Mouse (Mus musculus): ENCODE data around the gene Gm10912.
"Not testable (repeated sequence)": the region's sequence is repeated elsewhere in the genome, so short reads cannot be mapped to it uniquely, and the experiment has no call there.

The Gm10912 gene

GRCm38 (mm10) chr2:104064152-104064551 is 1.5 kb upstream of the Gm10912 start:
- no peak for DNase-seq (ENCODE audit: low read depth, low spot score)

- not testable (repeated sequence) for DNase-seq (ENCODE audit: low read depth, low spot score)
These were observed 2.8 kb downstream of the Gm10912 start, which contains the start of gene Gm10799 for GRCm38 (mm10) chr2:104068450-104068849. Gene Gm10799 (minus strand): TSS chr2:104068550.

GRCm38 (mm10) chr2:104069704-104070185 is 4.1 kb downstream of the Gm10912 start, which contains the start of gene Cd59b:
Gene Cd59b (plus strand): TSS chr2:104069849.
- DNase-seq (ENCODE audit: low read depth, low spot score), result peak; percentile 56

GRCm38 (mm10) chr2:104078285-104078684 is 12.7 kb downstream of the Gm10912 start:
- DNase-seq (ENCODE audit: low read depth, low spot score), result not testable (repeated sequence)

- DNase-seq (ENCODE audit: low read depth, low spot score), result not testable (repeated sequence)
These were observed 15.9 kb downstream of the Gm10912 start for GRCm38 (mm10) chr2:104081436-104082050.

GRCm38 (mm10) chr2:104082474-104082873 is 16.8 kb downstream of the Gm10912 start:
- no peak for DNase-seq (ENCODE audit: low read depth, low spot score)

GRCm38 (mm10) chr2:104084027-104084426 is 18.4 kb downstream of the Gm10912 start:
- not testable (repeated sequence) for DNase-seq (ENCODE audit: low read depth, low spot score)

- not testable (repeated sequence) for DNase-seq (ENCODE audit: low read depth, low spot score)
These were observed 21.9 kb downstream of the Gm10912 start for GRCm38 (mm10) chr2:104087562-104087961.

- no peak for DNase-seq (ENCODE audit: low read depth, low spot score)
These were observed 27.7 kb downstream of the Gm10912 start for GRCm38 (mm10) chr2:104093305-104093704.

GRCm38 (mm10) chr2:104095741-104096213 is 30.2 kb downstream of the Gm10912 start, which contains the start of gene Cd59a:
Gene Cd59a (plus strand): TSS chr2:104095801.
- peak; percentile 22 for DNase-seq (ENCODE audit: low read depth, low spot score)

- no peak for DNase-seq (ENCODE audit: low read depth, low spot score)
These were observed 30.6 kb downstream of the Gm10912 start for GRCm38 (mm10) chr2:104096256-104096655.

- DNase-seq (ENCODE audit: low read depth, low spot score), result not testable (repeated sequence)
These were observed 31.2 kb downstream of the Gm10912 start for GRCm38 (mm10) chr2:104096796-104097195.

- DNase-seq (ENCODE audit: low read depth, low spot score), result not testable (repeated sequence)
These were observed 31.8 kb downstream of the Gm10912 start for GRCm38 (mm10) chr2:104097396-104097795.

GRCm38 (mm10) chr2:104098529-104099230 is 33.1 kb downstream of the Gm10912 start:
- no peak for DNase-seq (ENCODE audit: low read depth, low spot score)

- no peak for DNase-seq (ENCODE audit: low read depth, low spot score)
These were observed 33.6 kb downstream of the Gm10912 start for GRCm38 (mm10) chr2:104099231-104099585.

- DNase-seq (ENCODE audit: low read depth, low spot score), result no peak
These were observed 34.3 kb downstream of the Gm10912 start for GRCm38 (mm10) chr2:104099946-104100345.

- DNase-seq (ENCODE audit: low read depth, low spot score), result no peak
These were observed 39.2 kb downstream of the Gm10912 start for GRCm38 (mm10) chr2:104104800-104105199.

GRCm38 (mm10) chr2:104109021-104109420 is 43.4 kb downstream of the Gm10912 start:
- DNase-seq (ENCODE audit: low read depth, low spot score), result not testable (repeated sequence)

- no peak for DNase-seq (ENCODE audit: low read depth, low spot score)
These were observed 43.9 kb downstream of the Gm10912 start for GRCm38 (mm10) chr2:104109528-104109927.

- no peak for DNase-seq (ENCODE audit: low read depth, low spot score)
These were observed 44.4 kb downstream of the Gm10912 start for GRCm38 (mm10) chr2:104110031-104110430.

- not testable (repeated sequence) for DNase-seq (ENCODE audit: low read depth, low spot score)
These were observed 45.7 kb downstream of the Gm10912 start for GRCm38 (mm10) chr2:104111170-104111797.

- not testable (repeated sequence) for DNase-seq (ENCODE audit: low read depth, low spot score)
These were observed 47.9 kb downstream of the Gm10912 start for GRCm38 (mm10) chr2:104113563-104113962.
